Mouse (Mus musculus) stomach, embryonic 14.5 days (tissue): ENCODE results near the gene Il11. TPM values are rescaled to one million over a fixed set of nuclear protein-coding genes. Genes with fewer than 3 reads are reported as not detected.
"Not testable (repeated sequence)": the region's sequence is repeated elsewhere in the genome, so short reads cannot be mapped to it uniquely, and the experiment has no call there.

Experiments
- ATAC-seq: fragments of 200-750 bp; cut with Nextera tagmentation; 2 replicates; pipeline ENCODE4 v1.8.0; 2017; ENCODE audit warnings: low read depth, moderate TSS enrichment; ENCODE audit not compliant: insufficient number of reproducible peaks, insufficient read depth, low FRiP score
- H3K27ac ChIP-seq: fragments of 300-500 bp; sonication (generic); 2 replicates; pipeline ENCODE4 v1.5.1; 2014; ENCODE audit warnings: mild to moderate bottlenecking, low read length, moderate library complexity, mixed read lengths
- H3K27me3 ChIP-seq: fragments of 300-500 bp; sonication (generic); 2 replicates; pipeline ENCODE4 v1.6.1; 2014; ENCODE audit warnings: low read length, control low read depth, mixed read lengths; ENCODE audit not compliant: control insufficient read depth, insufficient read depth
- H3K36me3 ChIP-seq: fragments of 300-500 bp; sonication (generic); 2 replicates; pipeline ENCODE4 v1.6.1; 2014; ENCODE audit warnings: mild to moderate bottlenecking, control low read depth, low read length, moderate library complexity, mixed read lengths; ENCODE audit not compliant: control insufficient read depth, insufficient read depth
- H3K4me1 ChIP-seq: fragments of 300-500 bp; sonication (generic); 2 replicates; pipeline ENCODE4 v1.6.1; 2014; ENCODE audit warnings: low read length, control low read depth, mixed read lengths; ENCODE audit not compliant: control insufficient read depth, insufficient read depth
- H3K4me2 ChIP-seq: fragments of 300-500 bp; sonication (generic); replicated peaks from 2 replicates; pipeline ENCODE4 v1.6.1; 2014; ENCODE audit warnings: low read depth, low read length, control low read depth
- H3K4me3 ChIP-seq: fragments of 300-500 bp; sonication (generic); 2 replicates; pipeline ENCODE4 v1.5.1; 2014; ENCODE audit warnings: low read depth, low read length, control low read depth
- H3K9ac ChIP-seq: fragments of 300-500 bp; sonication (generic); replicated peaks from 2 replicates; pipeline ENCODE4 v1.6.1; 2014; ENCODE audit warnings: low read depth, mild to moderate bottlenecking, control low read depth, low read length, moderate library complexity, mixed read lengths
- H3K9me3 ChIP-seq: fragments of 300-500 bp; sonication (generic); 2 replicates; pipeline ENCODE4 v1.6.1; 2016; ENCODE audit warnings: low read depth, low read length, control low read depth; ENCODE audit not compliant: control insufficient read depth
- WGBS: fragments of 180-500 bp; shearing (Covaris S2); extraction: QIAGEN DNeasy Blood & Tissue Kit; methylation state at CpG from one replicate; pipeline ENCODE4 v1.1.7; 2014; 5-methylcytosine and 5-hydroxymethylcytosine counted together
- polyA plus RNA-seq: library from polyadenylated mRNA; unstranded; fragments of >200 nt; fragmentation: Nextera tagmentation; extraction: Ambion mirVana; gene quantifications from 2 replicates; pipeline ENCODE4 v1.2.1, GENCODE M21; 2014

The Il11 gene
- polyA plus RNA-seq, 1 experiment from 2014 or later, result 0.17 TPM

GRCm38 (mm10) chr7:4793248-4793647 is 10.6 kb upstream of the Il11 start:
- not testable (repeated sequence) for H3K4me1 ChIP-seq, H3K27me3 ChIP-seq, H3K9me3 ChIP-seq
- H3K4me3 ChIP-seq, result peak overlapping the region; percentile 89
- peak overlapping the region; percentile 77 for H3K4me2 ChIP-seq
- H3K9ac ChIP-seq, result peak overlapping the region; percentile 97
- H3K27ac ChIP-seq, result peak overlapping the region; percentile 84
- H3K36me3 ChIP-seq, result peaks cover 36% of the 10 kb centered on the region
- 0 out of 2 replicates have a peak, but pooled peaks have one; percentile 0 for ATAC-seq
- WGBS, result 1% methylated on average over 31 of the region's 31 CpGs

GRCm38 (mm10) chr7:4792278-4793212 is 9.9 kb upstream of the Il11 start, which contains the start of gene Rpl28:
Gene Rpl28 (plus strand): TSS chr7:4792874.
- H3K4me3 ChIP-seq, result peak within 1 kb of the TSS; percentile 89
- H3K27ac ChIP-seq, result peak within 1 kb of the TSS; percentile 84
- H3K36me3 ChIP-seq, result peaks cover 33% of the 10 kb centered on the region
- no peaks in the 10 kb centered on the region for H3K9me3 ChIP-seq
- 1% methylated on average over 54 of the region's 54 CpGs for WGBS
- ATAC-seq, result peak; percentile 86
- no peaks in the 10 kb centered on the region for H3K27me3 ChIP-seq
- peak within 1 kb of the TSS; percentile 77 for H3K4me2 ChIP-seq
- 0 out of 2 replicates have a peak, but pooled peaks cover 10% of the 10 kb centered on the region for H3K4me1 ChIP-seq
- H3K9ac ChIP-seq, result peak within 1 kb of the TSS; percentile 97

GRCm38 (mm10) chr7:4789436-4789935 is 6.8 kb upstream of the Il11 start, which contains the start of gene Tmem238:
Gene Tmem238 (minus strand): TSS chr7:4789656.
- H3K27me3 ChIP-seq, result no peaks in the 10 kb centered on the region
- ATAC-seq, result peak; percentile 53; the same call in 1 of the 2 replicates
- H3K4me3 ChIP-seq, result peak within 1 kb of the TSS; percentile 51
- H3K9me3 ChIP-seq, result no peaks in the 10 kb centered on the region
- peak within 1 kb of the TSS; percentile 76 for H3K9ac ChIP-seq
- peaks cover 9% of the 10 kb centered on the region for H3K36me3 ChIP-seq
- H3K4me1 ChIP-seq, result 0 out of 2 replicates have a peak, but pooled peaks cover 6% of the 10 kb centered on the region
- 9% methylated on average over 40 of the region's 40 CpGs for WGBS
- peak within 1 kb of the TSS; percentile 76 for H3K27ac ChIP-seq
- peak within 1 kb of the TSS; percentile 68 for H3K4me2 ChIP-seq

GRCm38 (mm10) chr7:4788499-4789435 is 6.1 kb upstream of the Il11 start:
- 0 out of 2 replicates have a peak, but pooled peaks cover 1% of the 10 kb centered on the region for H3K4me1 ChIP-seq
- peak; percentile 53 for ATAC-seq
- no peaks in the 10 kb centered on the region for H3K27me3 ChIP-seq
- peak overlapping the region; percentile 76 for H3K9ac ChIP-seq
- 3% methylated on average over 64 of the region's 64 CpGs for WGBS
- peak overlapping the region; percentile 76 for H3K27ac ChIP-seq
- peak overlapping the region; percentile 51 for H3K4me3 ChIP-seq
- peak overlapping the region; percentile 68 for H3K4me2 ChIP-seq
- H3K9me3 ChIP-seq, result no peaks in the 10 kb centered on the region
- peaks cover 2% of the 10 kb centered on the region for H3K36me3 ChIP-seq

GRCm38 (mm10) chr7:4783667-4784268 is 1.1 kb upstream of the Il11 start:
- no peak overlapping the region for H3K27ac ChIP-seq
- no peak for ATAC-seq
- H3K4me1 ChIP-seq, result 0 out of 2 replicates have a peak, but pooled peaks cover 15% of the 10 kb centered on the region
- H3K9me3 ChIP-seq, result no peaks in the 10 kb centered on the region
- H3K4me3 ChIP-seq, result no peak overlapping the region
- H3K27me3 ChIP-seq, result no peaks in the 10 kb centered on the region
- no peaks in the 10 kb centered on the region for H3K36me3 ChIP-seq
- 77% methylated on average over 14 of the region's 14 CpGs for WGBS
- no peak overlapping the region for H3K4me2 ChIP-seq
- no peak overlapping the region for H3K9ac ChIP-seq

- H3K4me3 ChIP-seq, result no peak overlapping the region
- H3K9ac ChIP-seq, result no peak overlapping the region
- no peaks in the 10 kb centered on the region; the same call in 1 of the 2 replicates for H3K27me3 ChIP-seq
- WGBS, result 33% methylated on average over 3 of the region's 3 CpGs
- H3K9me3 ChIP-seq, result no peaks in the 10 kb centered on the region
- H3K4me1 ChIP-seq, result 0 out of 2 replicates have a peak, but pooled peaks cover 19% of the 10 kb centered on the region
- no peak overlapping the region for H3K27ac ChIP-seq
- ATAC-seq, result no peak
- no peak overlapping the region for H3K4me2 ChIP-seq
- no peaks in the 10 kb centered on the region for H3K36me3 ChIP-seq
These were observed 529 bp downstream of the Il11 start for GRCm38 (mm10) chr7:4782130-4782529.

GRCm38 (mm10) chr7:4779921-4780320 is 2.7 kb downstream of the Il11 start:
- ATAC-seq, result no peak
- 47% methylated on average over 5 of the region's 5 CpGs for WGBS
- Histone ChIP-seq H3K4me1 (0 out of 2 replicates have a peak, but pooled peaks cover 22% of the 10 kb centered on the region), H3K36me3 (no peaks in the 10 kb centered on the region), H3K27me3 (peaks cover 14% of the 10 kb centered on the region), H3K27ac (no peak overlapping the region), H3K4me2 (no peak overlapping the region), H3K4me3 (no peak overlapping the region), H3K9me3 (no peaks in the 10 kb centered on the region), H3K9ac (no peak overlapping the region)
